Mouse (Mus musculus) CD4-positive helper T cell, adult 2 months (primary cell): ENCODE data around the gene Wdfy4.

Source experiments
- DNase-seq: peaks from one replicate; pipeline ENCODE4 v3.0.0-alpha.2; 2012; ENCODE audit warnings: low read depth, missing footprints, low spot score

Gene Wdfy4

GRCm38 (mm10) chr14:33189849-33190423 lies 4.6 kb upstream of the Wdfy4 start:
- no peak for DNase-seq

GRCm38 (mm10) chr14:33189230-33189629 lies 3.9 kb upstream of the Wdfy4 start:
- DNase-seq: no peak

- no peak for DNase-seq
These were observed 1.9 kb upstream of the Wdfy4 start for GRCm38 (mm10) chr14:33187201-33187600.

GRCm38 (mm10) chr14:33180102-33180501 lies 5.2 kb downstream of the Wdfy4 start:
- DNase-seq: no peak

- DNase-seq: no peak
These were observed 10.1 kb downstream of the Wdfy4 start for GRCm38 (mm10) chr14:33175059-33175821.

- DNase-seq: no peak
These were observed 13.4 kb downstream of the Wdfy4 start for GRCm38 (mm10) chr14:33171942-33172341.

GRCm38 (mm10) chr14:33168750-33169149 lies 16.6 kb downstream of the Wdfy4 start:
- DNase-seq: no peak

GRCm38 (mm10) chr14:33162238-33162637 lies 23.1 kb downstream of the Wdfy4 start:
- no peak for DNase-seq

- DNase-seq: no peak
These were observed 27.0 kb downstream of the Wdfy4 start for GRCm38 (mm10) chr14:33158268-33158667.

- DNase-seq: no peak
These were observed 32.4 kb downstream of the Wdfy4 start for GRCm38 (mm10) chr14:33152941-33153340.

- no peak for DNase-seq
These were observed 39.0 kb downstream of the Wdfy4 start for GRCm38 (mm10) chr14:33146287-33146686.

GRCm38 (mm10) chr14:33136843-33137242 lies 48.5 kb downstream of the Wdfy4 start:
- DNase-seq: no peak

- no peak for DNase-seq
These were observed 50.1 kb downstream of the Wdfy4 start for GRCm38 (mm10) chr14:33135170-33135569.

GRCm38 (mm10) chr14:33131044-33131758 lies 54.1 kb downstream of the Wdfy4 start:
- no peak for DNase-seq

- no peak for DNase-seq
These were observed 68.7 kb downstream of the Wdfy4 start for GRCm38 (mm10) chr14:33116590-33116989.

- no peak for DNase-seq
These were observed 80.5 kb downstream of the Wdfy4 start for GRCm38 (mm10) chr14:33104809-33105208.

GRCm38 (mm10) chr14:33101609-33102008 lies 83.7 kb downstream of the Wdfy4 start:
- no peak for DNase-seq

- peak; percentile 17 for DNase-seq
These were observed 85.4 kb downstream of the Wdfy4 start for GRCm38 (mm10) chr14:33099926-33100325.

GRCm38 (mm10) chr14:33099111-33099510 lies 86.2 kb downstream of the Wdfy4 start:
- DNase-seq: peak; percentile 59

- DNase-seq: no peak
These were observed 88.8 kb downstream of the Wdfy4 start for GRCm38 (mm10) chr14:33096462-33096861.

GRCm38 (mm10) chr14:33083326-33083725 lies 102.0 kb downstream of the Wdfy4 start:
- DNase-seq: no peak

GRCm38 (mm10) chr14:33082301-33082700 lies 103.0 kb downstream of the Wdfy4 start:
- no peak for DNase-seq
